Mouse (Mus musculus): ENCODE data around the gene Dbnl. TPM values are rescaled to one million over a fixed set of nuclear protein-coding genes. Genes with fewer than 3 reads are reported as not detected.
"Not testable (repeated sequence)": the region's sequence is repeated elsewhere in the genome, so short reads cannot be mapped to it uniquely, and the experiment has no call there.

Gene Dbnl
- polyA plus RNA-seq, 1 experiment from 2014 or later = 108 TPM

DNA sequence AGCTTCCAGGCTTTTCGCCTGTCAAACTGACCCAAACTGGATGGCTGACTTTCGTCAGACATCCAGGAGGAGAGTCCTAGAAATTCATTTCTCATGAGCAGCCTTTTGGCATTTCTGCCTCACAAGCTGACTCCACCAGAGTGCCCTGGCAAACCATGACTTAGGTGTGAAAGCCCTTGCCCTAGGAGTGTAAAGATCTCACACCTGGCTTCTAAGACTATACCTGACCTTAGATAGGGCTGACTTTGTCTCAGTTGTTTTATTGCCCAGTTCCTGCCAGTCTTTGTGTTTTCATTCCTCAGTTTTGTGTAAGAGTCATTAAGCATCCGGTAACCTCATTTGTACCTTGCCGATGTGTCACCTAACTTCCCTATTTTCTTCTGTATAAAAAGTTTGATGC is 21.2 kb downstream of the Dbnl start:
- WGBS = 88% methylated on average over 4 of the region's 4 CpGs
- not testable (repeated sequence) for H3K4me3 ChIP-seq (ENCODE audit: low read depth, low read length); H3K27me3 ChIP-seq (ENCODE audit: control insufficient read depth, insufficient read depth, low read length); H3K36me3 ChIP-seq (ENCODE audit: control insufficient read depth, insufficient read depth, low read length); H3K27ac ChIP-seq (ENCODE audit: low read length); H3K9ac ChIP-seq (replicated peaks; ENCODE audit: low read depth, low read length); H3K9me3 ChIP-seq (ENCODE audit: control insufficient read depth, low read depth, low read length); H3K4me1 ChIP-seq (ENCODE audit: control insufficient read depth, insufficient read depth, low read length); ATAC-seq (ENCODE audit: insufficient number of reproducible peaks, insufficient read depth, low FRiP score, low read depth); H3K4me2 ChIP-seq (replicated peaks; ENCODE audit: low read depth, low read length)

GRCm38 (mm10) chr11:5813381-5813780 is 25.1 kb downstream of the Dbnl start:
- Histone ChIP-seq H3K27me3 (ENCODE audit: control insufficient read depth, insufficient read depth, low read length) (no peaks in the 10 kb centered on the region), H3K27ac (ENCODE audit: low read length) (no peak overlapping the region), H3K4me1 (ENCODE audit: control insufficient read depth, insufficient read depth, low read length) (no peaks in the 10 kb centered on the region), H3K4me3 (ENCODE audit: low read depth, low read length) (no peak overlapping the region), H3K9me3 (ENCODE audit: control insufficient read depth, low read depth, low read length) (no peaks in the 10 kb centered on the region), H3K4me2 (replicated peaks; ENCODE audit: low read depth, low read length) (no peak overlapping the region), H3K36me3 (ENCODE audit: control insufficient read depth, insufficient read depth, low read length) (no peaks in the 10 kb centered on the region), H3K9ac (replicated peaks; ENCODE audit: low read depth, low read length) (no peak overlapping the region)
- ATAC-seq (ENCODE audit: insufficient number of reproducible peaks, insufficient read depth, low FRiP score, low read depth) = no peak
- 78% methylated on average over 10 of the region's 10 CpGs for WGBS

GRCm38 (mm10) chr11:5819223-5819622 is 30.9 kb downstream of the Dbnl start:
- no peak for ATAC-seq (ENCODE audit: insufficient number of reproducible peaks, insufficient read depth, low FRiP score, low read depth)
- WGBS = 59% methylated on average over 2 of the region's 2 CpGs
- no peaks in the 10 kb centered on the region for H3K36me3 ChIP-seq (ENCODE audit: control insufficient read depth, insufficient read depth, low read length)
- H3K9ac ChIP-seq (replicated peaks; ENCODE audit: low read depth, low read length) = no peak overlapping the region
- no peak overlapping the region for H3K27ac ChIP-seq (ENCODE audit: low read length)
- no peaks in the 10 kb centered on the region for H3K9me3 ChIP-seq (ENCODE audit: control insufficient read depth, low read depth, low read length)
- H3K4me3 ChIP-seq (ENCODE audit: low read depth, low read length) = no peak overlapping the region
- no peaks in the 10 kb centered on the region for H3K27me3 ChIP-seq (ENCODE audit: control insufficient read depth, insufficient read depth, low read length)
- no peaks in the 10 kb centered on the region for H3K4me1 ChIP-seq (ENCODE audit: control insufficient read depth, insufficient read depth, low read length)
- H3K4me2 ChIP-seq (replicated peaks; ENCODE audit: low read depth, low read length) = no peak overlapping the region

GRCm38 (mm10) chr11:5825432-5825831 is 37.1 kb downstream of the Dbnl start:
- ATAC-seq (ENCODE audit: insufficient number of reproducible peaks, insufficient read depth, low FRiP score, low read depth) = no peak
- Histone ChIP-seq H3K36me3 (ENCODE audit: control insufficient read depth, insufficient read depth, low read length) (peaks cover 7% of the 10 kb centered on the region), H3K4me1 (ENCODE audit: control insufficient read depth, insufficient read depth, low read length) (no peaks in the 10 kb centered on the region), H3K4me2 (replicated peaks; ENCODE audit: low read depth, low read length) (no peak overlapping the region), H3K4me3 (ENCODE audit: low read depth, low read length) (no peak overlapping the region), H3K27ac (ENCODE audit: low read length) (no peak overlapping the region), H3K9me3 (ENCODE audit: control insufficient read depth, low read depth, low read length) (no peaks in the 10 kb centered on the region), H3K27me3 (ENCODE audit: control insufficient read depth, insufficient read depth, low read length) (no peaks in the 10 kb centered on the region), H3K9ac (replicated peaks; ENCODE audit: low read depth, low read length) (no peak overlapping the region)

DNA sequence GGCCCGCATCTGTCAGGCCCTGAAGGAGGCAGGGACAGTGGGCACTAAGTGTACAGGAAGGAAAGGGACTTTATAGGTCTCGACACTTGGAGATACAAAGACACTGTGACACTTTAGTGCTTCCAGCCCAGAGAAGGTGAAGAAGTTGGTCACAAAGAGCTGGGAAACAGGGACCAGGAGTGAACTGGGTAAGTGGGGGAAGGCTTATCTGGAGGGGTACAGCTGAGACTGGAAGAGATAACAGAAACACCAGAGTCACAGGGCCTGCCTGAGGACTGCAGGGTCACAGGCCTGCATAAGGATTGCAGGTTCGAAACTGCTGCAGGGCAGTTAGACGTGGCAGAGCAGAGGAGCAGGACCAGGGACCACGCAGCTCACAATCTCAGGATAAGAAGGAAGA is 39.6 kb downstream of the Dbnl start:
- ATAC-seq (ENCODE audit: insufficient number of reproducible peaks, insufficient read depth, low FRiP score, low read depth) = no peak
- no peak overlapping the region for H3K27ac ChIP-seq (ENCODE audit: low read length)
- no peak overlapping the region for H3K9ac ChIP-seq (replicated peaks; ENCODE audit: low read depth, low read length)
- H3K4me3 ChIP-seq (ENCODE audit: low read depth, low read length) = no peak overlapping the region
- H3K27me3 ChIP-seq (ENCODE audit: control insufficient read depth, insufficient read depth, low read length) = no peaks in the 10 kb centered on the region
- H3K36me3 ChIP-seq (ENCODE audit: control insufficient read depth, insufficient read depth, low read length) = peaks cover 19% of the 10 kb centered on the region
- no peak overlapping the region for H3K4me2 ChIP-seq (replicated peaks; ENCODE audit: low read depth, low read length)
- no peaks in the 10 kb centered on the region for H3K4me1 ChIP-seq (ENCODE audit: control insufficient read depth, insufficient read depth, low read length)
- 92% methylated on average over 5 of the region's 5 CpGs for WGBS
- H3K9me3 ChIP-seq (ENCODE audit: control insufficient read depth, low read depth, low read length) = no peaks in the 10 kb centered on the region

DNA sequence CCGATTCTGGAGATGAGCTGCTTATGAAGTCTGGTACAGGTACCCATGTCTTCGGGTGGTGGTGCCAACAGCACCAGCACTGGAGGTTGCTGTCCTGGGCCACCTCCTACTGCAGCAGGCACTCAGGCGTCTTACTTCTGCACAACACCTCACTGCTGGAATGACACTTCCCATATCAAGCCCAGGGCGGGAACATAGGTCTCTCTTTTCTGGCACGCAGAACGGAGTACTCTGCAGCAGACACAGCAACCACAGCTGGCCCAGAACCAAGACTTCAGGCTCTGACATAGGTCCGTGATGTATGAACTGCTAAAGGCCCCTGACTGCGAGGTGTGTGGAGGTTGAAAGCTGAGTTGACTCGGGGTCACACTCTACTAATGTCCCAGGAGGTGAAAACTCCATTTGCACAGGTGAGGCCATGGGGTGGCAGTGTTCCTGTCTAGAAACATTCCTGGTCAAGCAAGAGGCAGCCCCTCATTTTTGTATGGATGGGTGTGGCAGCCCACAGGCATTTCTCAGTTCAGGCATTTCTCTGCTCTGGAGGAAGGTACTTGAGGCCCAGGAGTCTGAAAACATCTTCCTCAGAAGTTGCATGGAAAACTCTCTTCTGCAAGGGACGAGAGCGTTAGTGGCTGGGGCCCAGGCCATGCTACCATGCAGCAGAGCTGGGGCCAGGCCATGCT is 40.4 kb downstream of the Dbnl start:
- Histone ChIP-seq H3K27ac (ENCODE audit: low read length) (no peak overlapping the region), H3K9ac (replicated peaks; ENCODE audit: low read depth, low read length) (no peak overlapping the region), H3K4me3 (ENCODE audit: low read depth, low read length) (no peak overlapping the region), H3K4me2 (replicated peaks; ENCODE audit: low read depth, low read length) (no peak overlapping the region), H3K27me3 (ENCODE audit: control insufficient read depth, insufficient read depth, low read length) (no peaks in the 10 kb centered on the region), H3K4me1 (ENCODE audit: control insufficient read depth, insufficient read depth, low read length) (no peaks in the 10 kb centered on the region), H3K9me3 (ENCODE audit: control insufficient read depth, low read depth, low read length) (no peaks in the 10 kb centered on the region), H3K36me3 (ENCODE audit: control insufficient read depth, insufficient read depth, low read length) (peaks cover 19% of the 10 kb centered on the region)
- no peak for ATAC-seq (ENCODE audit: insufficient number of reproducible peaks, insufficient read depth, low FRiP score, low read depth)
- WGBS = 87% methylated on average over 11 of the region's 11 CpGs

GRCm38 (mm10) chr11:5829327-5829726 is 41.0 kb downstream of the Dbnl start:
- Histone ChIP-seq H3K4me3 (ENCODE audit: low read depth, low read length) (no peak overlapping the region), H3K4me1 (ENCODE audit: control insufficient read depth, insufficient read depth, low read length) (no peaks in the 10 kb centered on the region), H3K27me3 (ENCODE audit: control insufficient read depth, insufficient read depth, low read length) (no peaks in the 10 kb centered on the region), H3K4me2 (replicated peaks; ENCODE audit: low read depth, low read length) (no peak overlapping the region), H3K36me3 (ENCODE audit: control insufficient read depth, insufficient read depth, low read length) (peaks cover 24% of the 10 kb centered on the region), H3K27ac (ENCODE audit: low read length) (no peak overlapping the region), H3K9me3 (ENCODE audit: control insufficient read depth, low read depth, low read length) (no peaks in the 10 kb centered on the region), H3K9ac (replicated peaks; ENCODE audit: low read depth, low read length) (no peak overlapping the region)
- 86% methylated on average over 12 of the region's 12 CpGs for WGBS
- ATAC-seq (ENCODE audit: insufficient number of reproducible peaks, insufficient read depth, low FRiP score, low read depth) = no peak

- ATAC-seq (ENCODE audit: insufficient number of reproducible peaks, insufficient read depth, low FRiP score, low read depth) = no peak
- Histone ChIP-seq H3K9me3 (ENCODE audit: control insufficient read depth, low read depth, low read length) (no peaks in the 10 kb centered on the region), H3K36me3 (ENCODE audit: control insufficient read depth, insufficient read depth, low read length) (peaks cover 17% of the 10 kb centered on the region), H3K4me1 (ENCODE audit: control insufficient read depth, insufficient read depth, low read length) (no peaks in the 10 kb centered on the region), H3K27me3 (ENCODE audit: control insufficient read depth, insufficient read depth, low read length) (no peaks in the 10 kb centered on the region), H3K27ac (ENCODE audit: low read length) (no peak overlapping the region), H3K9ac (replicated peaks; ENCODE audit: low read depth, low read length) (no peak overlapping the region), H3K4me3 (ENCODE audit: low read depth, low read length) (no peak overlapping the region), H3K4me2 (replicated peaks; ENCODE audit: low read depth, low read length) (no peak overlapping the region)
- 86% methylated on average over 9 of the region's 9 CpGs for WGBS
Measured at GRCm38 (mm10) chr11:5834506-5834905, 46.2 kb downstream of the Dbnl start.

GRCm38 (mm10) chr11:5835057-5835456 is 46.8 kb downstream of the Dbnl start:
- H3K4me1 ChIP-seq (ENCODE audit: control insufficient read depth, insufficient read depth, low read length) = no peaks in the 10 kb centered on the region
- no peak for ATAC-seq (ENCODE audit: insufficient number of reproducible peaks, insufficient read depth, low FRiP score, low read depth)
- no peaks in the 10 kb centered on the region for H3K27me3 ChIP-seq (ENCODE audit: control insufficient read depth, insufficient read depth, low read length)
- H3K4me3 ChIP-seq (ENCODE audit: low read depth, low read length) = no peak overlapping the region
- no peaks in the 10 kb centered on the region for H3K9me3 ChIP-seq (ENCODE audit: control insufficient read depth, low read depth, low read length)
- peaks cover 17% of the 10 kb centered on the region for H3K36me3 ChIP-seq (ENCODE audit: control insufficient read depth, insufficient read depth, low read length)
- 89% methylated on average over 7 of the region's 7 CpGs for WGBS
- H3K4me2 ChIP-seq (replicated peaks; ENCODE audit: low read depth, low read length) = no peak overlapping the region
- H3K27ac ChIP-seq (ENCODE audit: low read length) = no peak overlapping the region
- no peak overlapping the region for H3K9ac ChIP-seq (replicated peaks; ENCODE audit: low read depth, low read length)
